Mouse (Mus musculus) kidney, embryonic 16.5 days (tissue): Measurements from ENCODE around the gene Mad1l1. TPM values are rescaled to one million over a fixed set of nuclear protein-coding genes. Genes with fewer than 3 reads are reported as not detected.
A peak's percentile ranks its signal among the peaks of the same experiment; 100 is the strongest.

Experiments
- ATAC-seq: fragments of 200-750 bp; cut with Nextera tagmentation; 2 replicates; pipeline ENCODE4 v1.8.0; 2017; ENCODE audit warnings: moderate TSS enrichment; ENCODE audit not compliant: low FRiP score, low TSS enrichment
- H3K27ac ChIP-seq: fragments of 300-500 bp; sonication (generic); 2 replicates; pipeline ENCODE4 v1.5.1; 2014; ENCODE audit warnings: low read length
- H3K27me3 ChIP-seq: fragments of 300-500 bp; sonication (generic); 2 replicates; pipeline ENCODE4 v1.6.1; 2014; ENCODE audit warnings: low read length, control low read depth, mixed read lengths; ENCODE audit not compliant: insufficient read depth
- H3K36me3 ChIP-seq: fragments of 300-500 bp; sonication (generic); 2 replicates; pipeline ENCODE4 v1.6.1; 2014; ENCODE audit warnings: low read length, control low read depth, mixed read lengths; ENCODE audit not compliant: insufficient read depth
- H3K4me1 ChIP-seq: fragments of 300-500 bp; sonication (generic); 2 replicates; pipeline ENCODE4 v1.6.1; 2014; ENCODE audit warnings: low read length, control low read depth, mixed read lengths; ENCODE audit not compliant: insufficient read depth
- H3K4me2 ChIP-seq: fragments of 300-500 bp; sonication (generic); replicated peaks from 2 replicates; pipeline ENCODE4 v1.6.1; 2014; ENCODE audit warnings: low read depth, low read length
- H3K4me3 ChIP-seq: fragments of 300-500 bp; sonication (generic); 2 replicates; pipeline ENCODE4 v1.5.1; 2014; ENCODE audit warnings: mild to moderate bottlenecking, low read length
- H3K9ac ChIP-seq: fragments of 300-500 bp; sonication (generic); replicated peaks from 2 replicates; pipeline ENCODE4 v1.6.1; 2014; ENCODE audit warnings: low read length
- H3K9me3 ChIP-seq: fragments of 300-500 bp; sonication (generic); 2 replicates; pipeline ENCODE4 v1.6.1; 2016; ENCODE audit warnings: low read length, control low read depth
- WGBS: fragments of 180-500 bp; shearing (Covaris S2); extraction: QIAGEN DNeasy Blood & Tissue Kit; methylation state at CpG from one replicate; pipeline ENCODE4 v1.1.7; 2014; 5-methylcytosine and 5-hydroxymethylcytosine counted together
- polyA plus RNA-seq: library from polyadenylated mRNA; unstranded; fragments of >200 nt; fragmentation: Nextera tagmentation; extraction: Ambion mirVana; gene quantifications from 2 replicates; pipeline ENCODE4 v1.2.1, GENCODE M21; 2015

Gene Mad1l1
- polyA plus RNA-seq, 1 experiment from 2014 or later, result 51.6 TPM

- Histone ChIP-seq H3K27ac (no peak overlapping the region), H3K9ac (no peak overlapping the region), H3K4me2 (no peak overlapping the region), H3K9me3 (no peaks in the 10 kb centered on the region), H3K4me1 (no peaks in the 10 kb centered on the region), H3K36me3 (no peaks in the 10 kb centered on the region), H3K27me3 (no peaks in the 10 kb centered on the region), H3K4me3 (no peak overlapping the region)
- WGBS, result 84% methylated on average over 6 of the region's 6 CpGs
- ATAC-seq, result no peak
Measured at GRCm38 (mm10) chr5:140162071-140162845, 159.1 kb downstream of the Mad1l1 start.

- H3K27ac ChIP-seq, result no peak overlapping the region
- H3K4me2 ChIP-seq, result no peak overlapping the region
- no peak for ATAC-seq
- no peaks in the 10 kb centered on the region for H3K9me3 ChIP-seq
- H3K36me3 ChIP-seq, result no peaks in the 10 kb centered on the region
- WGBS, result 88% methylated on average over 4 of the region's 4 CpGs
- no peaks in the 10 kb centered on the region for H3K27me3 ChIP-seq
- H3K9ac ChIP-seq, result no peak overlapping the region
- no peak overlapping the region for H3K4me3 ChIP-seq
- H3K4me1 ChIP-seq, result no peaks in the 10 kb centered on the region
Measured at GRCm38 (mm10) chr5:140159007-140159406, 162.3 kb downstream of the Mad1l1 start.

- no peak overlapping the region for H3K9ac ChIP-seq
- no peak for ATAC-seq
- 88% methylated on average over 1 of the region's 1 CpGs for WGBS
Measured at GRCm38 (mm10) chr5:140157886-140158627, 163.3 kb downstream of the Mad1l1 start.

GRCm38 (mm10) chr5:140154166-140154565, 167.2 kb downstream of the Mad1l1 start:
- 77% methylated on average over 3 of the region's 3 CpGs for WGBS
- Histone ChIP-seq H3K9me3 (no peaks in the 10 kb centered on the region), H3K9ac (no peak overlapping the region), H3K27ac (no peak overlapping the region), H3K27me3 (no peaks in the 10 kb centered on the region), H3K36me3 (no peaks in the 10 kb centered on the region), H3K4me1 (peaks cover 3% of the 10 kb centered on the region; the same call in 1 of the 2 replicates), H3K4me2 (no peak overlapping the region), H3K4me3 (no peak overlapping the region)
- ATAC-seq, result no peak

More at GRCm38 (mm10) chr5:140157886-140158627, 163.3 kb downstream of the Mad1l1 start:
- no peaks in the 10 kb centered on the region for H3K9me3 ChIP-seq
- no peak overlapping the region for H3K4me3 ChIP-seq
- no peaks in the 10 kb centered on the region for H3K27me3 ChIP-seq
- H3K27ac ChIP-seq, result no peak overlapping the region
- H3K36me3 ChIP-seq, result no peaks in the 10 kb centered on the region
- no peaks in the 10 kb centered on the region for H3K4me1 ChIP-seq
- no peak overlapping the region for H3K4me2 ChIP-seq

- WGBS, result 37% methylated on average over 2 of the region's 2 CpGs
- Histone ChIP-seq H3K36me3 (no peaks in the 10 kb centered on the region), H3K4me1 (peaks cover 3% of the 10 kb centered on the region; the same call in 1 of the 2 replicates), H3K4me2 (no peak overlapping the region), H3K4me3 (no peak overlapping the region), H3K27ac (peak overlapping the region; percentile 48; the same call in 1 of the 2 replicates), H3K27me3 (no peaks in the 10 kb centered on the region), H3K9ac (no peak overlapping the region), H3K9me3 (no peaks in the 10 kb centered on the region)
- no peak for ATAC-seq
Measured at GRCm38 (mm10) chr5:140151871-140152270, 169.5 kb downstream of the Mad1l1 start.

GRCm38 (mm10) chr5:140151180-140151579, 170.2 kb downstream of the Mad1l1 start:
- no peak overlapping the region for H3K4me3 ChIP-seq
- 69% methylated on average over 2 of the region's 2 CpGs for WGBS
- peaks cover 3% of the 10 kb centered on the region; the same call in 1 of the 2 replicates for H3K4me1 ChIP-seq
- H3K36me3 ChIP-seq, result no peaks in the 10 kb centered on the region
- no peak overlapping the region for H3K4me2 ChIP-seq
- H3K9me3 ChIP-seq, result no peaks in the 10 kb centered on the region
- H3K9ac ChIP-seq, result no peak overlapping the region
- no peaks in the 10 kb centered on the region for H3K27me3 ChIP-seq
- no peak for ATAC-seq
- 0 out of 2 replicates have a peak overlapping the region, but pooled peaks have one; percentile 0 for H3K27ac ChIP-seq

- Histone ChIP-seq H3K4me3 (no peak overlapping the region), H3K4me1 (peaks cover 3% of the 10 kb centered on the region; the same call in 1 of the 2 replicates), H3K9me3 (no peaks in the 10 kb centered on the region), H3K9ac (no peak overlapping the region), H3K4me2 (no peak overlapping the region), H3K27me3 (no peaks in the 10 kb centered on the region), H3K27ac (no peak overlapping the region), H3K36me3 (no peaks in the 10 kb centered on the region)
- no peak for ATAC-seq
- WGBS, result 72% methylated on average over 2 of the region's 2 CpGs
Measured at GRCm38 (mm10) chr5:140150694-140151093, 170.7 kb downstream of the Mad1l1 start.

GRCm38 (mm10) chr5:140150136-140150535, 171.2 kb downstream of the Mad1l1 start:
- no peak overlapping the region for H3K9ac ChIP-seq
- WGBS, result 96% methylated on average over 5 of the region's 5 CpGs
- no peak overlapping the region for H3K27ac ChIP-seq
- no peak overlapping the region for H3K4me2 ChIP-seq
- no peaks in the 10 kb centered on the region for H3K36me3 ChIP-seq
- ATAC-seq, result no peak
- H3K4me1 ChIP-seq, result peaks cover 3% of the 10 kb centered on the region; the same call in 1 of the 2 replicates
- no peaks in the 10 kb centered on the region for H3K9me3 ChIP-seq
- H3K4me3 ChIP-seq, result no peak overlapping the region
- H3K27me3 ChIP-seq, result no peaks in the 10 kb centered on the region

GRCm38 (mm10) chr5:140149298-140149697, 172.1 kb downstream of the Mad1l1 start:
- H3K4me3 ChIP-seq, result no peak overlapping the region

GRCm38 (mm10) chr5:140143541-140143940, 177.8 kb downstream of the Mad1l1 start:
- H3K4me1 ChIP-seq, result no peaks in the 10 kb centered on the region
- H3K36me3 ChIP-seq, result no peaks in the 10 kb centered on the region
- H3K4me2 ChIP-seq, result no peak overlapping the region
- 82% methylated on average over 2 of the region's 2 CpGs for WGBS
- H3K27ac ChIP-seq, result no peak overlapping the region
- no peaks in the 10 kb centered on the region for H3K9me3 ChIP-seq
- ATAC-seq, result no peak
- H3K9ac ChIP-seq, result no peak overlapping the region
- H3K27me3 ChIP-seq, result no peaks in the 10 kb centered on the region
- no peak overlapping the region for H3K4me3 ChIP-seq

More at GRCm38 (mm10) chr5:140149298-140149697, 172.1 kb downstream of the Mad1l1 start:
- no peak for ATAC-seq
- Histone ChIP-seq H3K27me3 (no peaks in the 10 kb centered on the region), H3K9me3 (no peaks in the 10 kb centered on the region), H3K27ac (no peak overlapping the region), H3K9ac (no peak overlapping the region), H3K4me1 (peaks cover 3% of the 10 kb centered on the region; the same call in 1 of the 2 replicates), H3K4me2 (no peak overlapping the region), H3K36me3 (no peaks in the 10 kb centered on the region)
- 66% methylated on average over 4 of the region's 4 CpGs for WGBS
